Mouse (Mus musculus) liver, embryonic 11.5 days (tissue): Measurements from ENCODE around the gene Usb1. TPM values are rescaled to one million over a fixed set of nuclear protein-coding genes. Genes with fewer than 3 reads are reported as not detected.

ENCODE experiments used
- ATAC-seq: fragments of 200-750 bp; cut with Nextera tagmentation; replicated peaks from 2 replicates; pipeline ENCODE4 v1.8.0; 2017; ENCODE audit warnings: moderate number of reproducible peaks, mild to moderate bottlenecking, moderate TSS enrichment, moderate library complexity; ENCODE audit not compliant: low FRiP score
- DNase-seq: peaks from one replicate; pipeline ENCODE4 v3.0.0-alpha.2; 2017; ENCODE audit warnings: low spot score
- H3K27ac ChIP-seq: fragments of 300-500 bp; sonication (generic); 2 replicates; pipeline ENCODE4 v1.5.1; 2014; ENCODE audit warnings: mild to moderate bottlenecking, low read depth, low read length, control low read depth
- H3K27me3 ChIP-seq: fragments of 300-500 bp; sonication (generic); replicated peaks from 2 replicates; pipeline ENCODE4 v1.6.1; 2014; ENCODE audit warnings: low read length, mixed read lengths; ENCODE audit not compliant: control insufficient read depth, insufficient read depth
- H3K36me3 ChIP-seq: fragments of 300-500 bp; sonication (generic); 2 replicates; pipeline ENCODE4 v1.6.1; 2014; ENCODE audit warnings: mild to moderate bottlenecking, low read length, moderate library complexity, mixed read lengths; ENCODE audit not compliant: control insufficient read depth, insufficient read depth
- H3K4me1 ChIP-seq: fragments of 300-500 bp; sonication (generic); replicated peaks from 2 replicates; pipeline ENCODE4 v1.6.1; 2014; ENCODE audit warnings: low read length, mixed read lengths; ENCODE audit not compliant: control insufficient read depth, insufficient read depth
- H3K4me2 ChIP-seq: fragments of 300-500 bp; sonication (generic); 2 replicates; pipeline ENCODE4 v1.6.1; 2014; ENCODE audit warnings: mild to moderate bottlenecking, control low read depth, moderate library complexity
- H3K4me3 ChIP-seq: fragments of 300-500 bp; sonication (generic); 2 replicates; pipeline ENCODE4 v1.5.1; 2014; ENCODE audit warnings: low read depth, low read length, control low read depth
- H3K9ac ChIP-seq: fragments of 300-500 bp; sonication (generic); 2 replicates; pipeline ENCODE4 v1.6.1; 2014; ENCODE audit warnings: low read depth, low read length, control low read depth
- H3K9me3 ChIP-seq: fragments of 300-500 bp; sonication (generic); 2 replicates; pipeline ENCODE4 v1.6.1; 2016; ENCODE audit warnings: low read length, inconsistent platforms, mixed read lengths; ENCODE audit not compliant: control insufficient read depth
- WGBS: fragments of 180-500 bp; shearing (Covaris S2); extraction: QIAGEN DNeasy Blood & Tissue Kit; methylation state at CpG from one replicate; pipeline ENCODE4 v1.1.7; 2014; 5-methylcytosine and 5-hydroxymethylcytosine counted together
- polyA plus RNA-seq: library from polyadenylated mRNA; unstranded; fragments of >200 nt; fragmentation: Nextera tagmentation; extraction: Ambion mirVana; gene quantifications from 2 replicates; pipeline ENCODE4 v1.2.1, GENCODE M21; 2014

Gene Usb1
- polyA plus RNA-seq, 1 experiment from 2014 or later: 23.5 TPM

DNA sequence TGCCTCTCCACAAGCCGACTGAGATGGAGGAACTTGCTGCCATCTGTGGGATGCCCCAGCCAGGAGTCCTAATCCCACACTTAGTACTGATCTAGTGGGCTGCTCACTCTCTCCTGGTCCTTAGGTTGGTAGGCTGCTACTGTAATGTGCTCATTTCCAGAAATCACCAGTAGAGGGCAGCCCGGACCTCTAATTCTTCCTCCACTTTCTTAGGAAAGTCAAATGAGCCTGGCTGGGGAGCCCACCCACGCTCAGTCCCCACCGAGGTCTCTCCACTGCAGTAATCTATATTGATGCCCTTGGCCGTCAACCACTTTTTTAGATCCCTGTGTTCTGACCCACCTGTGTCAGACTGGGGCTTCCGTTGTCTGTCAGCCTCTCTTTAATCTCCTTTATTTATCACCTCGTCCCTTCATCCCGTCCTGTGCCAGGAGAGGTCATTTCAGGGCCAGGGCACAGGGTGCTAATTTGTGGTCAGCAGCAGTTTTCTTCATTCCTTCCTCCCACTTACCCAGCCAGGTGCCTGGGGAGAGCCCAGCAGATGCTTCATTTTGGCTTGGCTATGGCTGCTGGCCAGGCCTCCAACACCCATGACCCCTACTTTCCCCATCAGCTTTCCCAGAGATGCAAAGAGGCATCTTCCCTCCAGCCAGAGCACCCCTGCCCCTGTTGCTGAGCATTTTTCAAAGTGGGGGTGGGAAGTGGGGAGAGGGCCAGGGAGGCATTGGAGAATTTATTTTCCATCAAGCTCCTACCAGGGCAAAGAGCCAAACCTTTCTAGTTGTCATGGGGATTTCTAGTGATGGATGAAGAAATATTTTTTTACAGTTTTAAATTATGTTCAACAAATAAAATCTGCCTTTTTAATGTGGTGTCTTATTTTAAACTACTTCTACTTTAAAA lies 14.8 kb downstream of the Usb1 start:
- Histone ChIP-seq H3K27me3 (peaks cover 27% of the 10 kb centered on the region), H3K4me3 (no peak overlapping the region), H3K4me2 (no peak overlapping the region), H3K9me3 (no peaks in the 10 kb centered on the region), H3K27ac (no peak overlapping the region), H3K4me1 (peaks cover 3% of the 10 kb centered on the region), H3K9ac (no peak overlapping the region), H3K36me3 (no peaks in the 10 kb centered on the region; the same call in 1 of the 2 replicates)
- peak; percentile 42; the same call in 1 of the 2 replicates for ATAC-seq
- no peak for DNase-seq
- WGBS: 33% methylated on average over 8 of the region's 8 CpGs

DNA sequence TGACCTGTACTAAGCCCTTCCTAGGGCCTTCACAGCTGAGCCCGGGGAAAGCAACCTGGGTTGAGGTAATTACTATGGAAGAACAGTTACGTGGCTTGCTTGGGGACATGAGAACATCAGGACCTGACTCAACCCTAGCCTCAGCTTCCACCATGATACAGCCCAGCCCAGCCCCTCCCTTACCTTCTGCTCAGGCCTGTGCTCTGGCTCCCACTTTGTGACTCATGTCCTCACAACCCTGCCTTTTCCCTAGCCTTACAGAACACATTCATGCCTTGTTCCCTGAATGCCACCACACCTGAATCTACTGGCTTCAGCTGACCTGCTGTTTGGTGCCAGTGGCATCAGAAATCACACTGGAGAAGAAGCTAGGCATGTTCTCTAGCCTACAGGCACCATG lies 16.3 kb downstream of the Usb1 start:
- no peak overlapping the region for H3K4me3 ChIP-seq
- ATAC-seq (no peak), DNase-seq (no peak)
- 81% methylated on average over 2 of the region's 2 CpGs for WGBS
- H3K9ac ChIP-seq: no peak overlapping the region
- no peak overlapping the region for H3K27ac ChIP-seq
- H3K4me1 ChIP-seq: peaks cover 4% of the 10 kb centered on the region
- peaks cover 41% of the 10 kb centered on the region for H3K27me3 ChIP-seq
- no peaks in the 10 kb centered on the region for H3K36me3 ChIP-seq
- no peak overlapping the region for H3K4me2 ChIP-seq
- H3K9me3 ChIP-seq: no peaks in the 10 kb centered on the region

GRCm38 (mm10) chr8:95348811-95349630 lies 16.9 kb downstream of the Usb1 start:
- Histone ChIP-seq H3K27me3 (peaks cover 48% of the 10 kb centered on the region), H3K9ac (no peak overlapping the region), H3K9me3 (no peaks in the 10 kb centered on the region), H3K36me3 (no peaks in the 10 kb centered on the region), H3K27ac (no peak overlapping the region), H3K4me2 (no peak overlapping the region), H3K4me3 (no peak overlapping the region), H3K4me1 (peaks cover 4% of the 10 kb centered on the region)
- WGBS: 57% methylated on average over 19 of the region's 19 CpGs
- DNase-seq (no peak), ATAC-seq (no peak)

GRCm38 (mm10) chr8:95351461-95351860 lies 19.4 kb downstream of the Usb1 start:
- WGBS: 3% methylated on average over 15 of the region's 15 CpGs
- Histone ChIP-seq H3K9me3 (no peaks in the 10 kb centered on the region), H3K4me3 (peak overlapping the region; percentile 60; the same call in 1 of the 2 replicates), H3K27ac (no peak overlapping the region), H3K36me3 (no peaks in the 10 kb centered on the region), H3K4me2 (peak overlapping the region; percentile 86), H3K9ac (no peak overlapping the region), H3K4me1 (peaks cover 4% of the 10 kb centered on the region), H3K27me3 (peaks cover 65% of the 10 kb centered on the region)
- DNase-seq: no peak
- ATAC-seq: no peak

DNA sequence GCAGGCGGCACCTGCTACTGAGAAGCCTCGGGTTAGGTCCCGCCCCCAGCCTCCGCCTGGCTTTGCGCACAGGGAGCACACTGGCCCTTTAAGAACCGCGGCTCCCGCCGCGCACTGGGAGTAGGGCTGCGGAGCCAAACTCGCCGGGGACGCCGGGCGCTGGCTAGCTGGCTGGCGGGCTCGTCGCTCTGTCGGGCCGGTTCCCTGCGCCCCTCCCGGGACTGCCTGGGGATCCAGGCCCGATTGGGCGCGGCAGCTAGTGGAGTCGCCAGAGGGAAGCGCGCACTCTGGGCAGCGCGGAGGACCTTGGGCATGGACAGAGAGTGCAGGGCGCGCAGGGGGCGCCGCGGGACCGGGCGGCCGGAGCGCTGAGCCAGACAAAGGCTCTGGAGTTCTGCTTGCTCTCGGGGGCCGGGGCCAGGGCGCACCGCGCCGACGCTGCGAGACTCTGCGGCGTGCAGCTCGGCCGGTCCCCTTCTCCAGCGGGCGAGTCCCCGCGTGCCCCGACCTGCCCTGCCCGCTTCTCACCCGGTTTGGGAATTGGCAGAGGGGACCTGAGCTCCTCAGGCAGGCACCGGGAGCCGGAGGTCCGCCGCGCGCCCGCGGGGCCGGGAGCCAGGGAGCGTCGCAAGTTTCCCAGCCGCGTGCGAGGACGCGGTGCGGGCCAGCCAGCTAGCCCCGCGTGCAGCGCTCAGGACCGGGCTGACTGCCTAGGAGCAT lies 20.2 kb downstream of the Usb1 start, which contains the start of gene Mmp15:
TSS of gene Mmp15 (plus strand) at position 118 of the 720 bp plus-strand sequence.
- Histone ChIP-seq H3K36me3 (no peaks in the 10 kb centered on the region), H3K27me3 (peaks cover 66% of the 10 kb centered on the region), H3K9me3 (no peaks in the 10 kb centered on the region), H3K4me2 (peak within 1 kb of the TSS; percentile 86), H3K27ac (no peak within 1 kb of the TSS), H3K9ac (peak within 1 kb of the TSS; percentile 51), H3K4me1 (peaks cover 4% of the 10 kb centered on the region), H3K4me3 (peak within 1 kb of the TSS; percentile 60)
- DNase-seq (peak; percentile 75), ATAC-seq (peak; percentile 44)
- WGBS: 2% methylated on average over 79 of the region's 80 CpGs

- ATAC-seq: peak; percentile 35; the same call in 1 of the 2 replicates
- H3K27ac ChIP-seq: no peak overlapping the region
- H3K9ac ChIP-seq: peak overlapping the region; percentile 51
- peaks cover 4% of the 10 kb centered on the region for H3K4me1 ChIP-seq
- peak; percentile 66 for DNase-seq
- H3K9me3 ChIP-seq: no peaks in the 10 kb centered on the region
- H3K27me3 ChIP-seq: peaks cover 66% of the 10 kb centered on the region
- peak overlapping the region; percentile 60 for H3K4me3 ChIP-seq
- peak overlapping the region; percentile 86 for H3K4me2 ChIP-seq
- 6% methylated on average over 62 of the region's 62 CpGs for WGBS
- H3K36me3 ChIP-seq: no peaks in the 10 kb centered on the region
Observed at GRCm38 (mm10) chr8:95352871-95353866, 21.1 kb downstream of the Usb1 start.

DNA sequence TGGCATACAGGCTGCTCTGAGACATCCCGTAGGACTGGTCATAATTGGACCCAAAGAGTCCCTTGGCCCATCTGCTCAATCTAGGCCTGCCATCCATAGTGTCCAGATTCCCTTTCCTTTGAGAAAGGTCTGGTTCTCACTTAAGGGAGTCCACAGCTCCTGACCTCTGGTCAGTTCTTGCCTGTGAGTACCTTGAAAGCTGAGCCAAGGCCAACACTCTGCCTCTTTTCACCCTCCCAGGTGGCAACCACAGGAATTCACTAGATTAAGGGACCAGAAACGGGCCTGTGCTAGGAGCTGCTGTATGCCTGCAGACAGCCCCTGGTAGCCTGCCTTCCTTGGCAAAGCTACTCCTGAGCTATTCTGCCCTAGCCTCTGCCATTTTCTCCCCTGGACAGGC lies 22.5 kb downstream of the Usb1 start:
- Histone ChIP-seq H3K27ac (no peak overlapping the region), H3K4me2 (no peak overlapping the region), H3K9ac (no peak overlapping the region), H3K9me3 (no peaks in the 10 kb centered on the region), H3K4me1 (peaks cover 17% of the 10 kb centered on the region), H3K4me3 (no peak overlapping the region), H3K36me3 (no peaks in the 10 kb centered on the region), H3K27me3 (peaks cover 59% of the 10 kb centered on the region)
- DNase-seq (no peak), ATAC-seq (no peak)
- 83% methylated on average over 2 of the region's 2 CpGs for WGBS
